Mouse (Mus musculus) ES-Bruce4 (cell line): ENCODE data around the gene Ttc34. TPM values are rescaled to one million over a fixed set of nuclear protein-coding genes. Genes with fewer than 3 reads are reported as not detected.

Experiments
- H3K27ac ChIP-seq: 2 replicates; pipeline ENCODE4 v1.5.1; 2012; ENCODE audit warnings: low read length, inconsistent platforms; ENCODE audit not compliant: insufficient read depth
- H3K27me3 ChIP-seq: 2 replicates; pipeline ENCODE4 v1.6.1; 2012; ENCODE audit warnings: mild to moderate bottlenecking, low read length, inconsistent platforms; ENCODE audit not compliant: control insufficient read depth, poor library complexity, insufficient read depth, severe bottlenecking
- H3K36me3 ChIP-seq: 2 replicates; pipeline ENCODE4 v1.6.1; 2012; ENCODE audit warnings: inconsistent platforms, mild to moderate bottlenecking, low read length, moderate library complexity; ENCODE audit not compliant: control insufficient read depth, poor library complexity, insufficient read depth, severe bottlenecking
- H3K4me1 ChIP-seq: one replicate; pipeline ENCODE4 v1.8.1; 2011; ENCODE audit warnings: low read length; ENCODE audit not compliant: control insufficient read depth, insufficient read depth
- H3K4me3 ChIP-seq: 2 replicates; pipeline ENCODE4 v1.5.1; 2011; ENCODE audit warnings: low read depth, mild to moderate bottlenecking, low read length
- H3K9ac ChIP-seq: 2 replicates; pipeline ENCODE4 v1.6.1; 2012; ENCODE audit warnings: low read depth, mild to moderate bottlenecking, inconsistent platforms; ENCODE audit not compliant: poor library complexity, severe bottlenecking
- H3K9me3 ChIP-seq: replicated peaks from 2 replicates; pipeline ENCODE4 v1.6.1; 2012; ENCODE audit warnings: mild to moderate bottlenecking, low read length, inconsistent platforms; ENCODE audit not compliant: control insufficient read depth, poor library complexity, insufficient read depth, severe bottlenecking
- CTCF ChIP-seq: IDR thresholded peaks from one replicate; pipeline ENCODE4 v1.8.1; 2011; ENCODE audit warnings: low read depth, low read length
- EP300 ChIP-seq: IDR thresholded peaks from 2 replicates; pipeline ENCODE4 v1.6.1; 2011; ENCODE audit warnings: low read depth, low read length; ENCODE audit not compliant: insufficient read depth
- POLR2A ChIP-seq: IDR thresholded peaks from one replicate; pipeline ENCODE4 v1.8.1; 2011; ENCODE audit warnings: low read length; ENCODE audit not compliant: insufficient read depth
- polyA plus RNA-seq: library from polyadenylated mRNA; stranded (reverse); fragments of >200 nt; gene quantifications from 2 replicates; pipeline ENCODE4 v1.2.4, GENCODE M21; 2011; ENCODE audit warnings: low read depth; ENCODE audit not compliant: missing spikeins, insufficient read depth, insufficient read length

Ttc34 gene
- polyA plus RNA-seq, 1 experiment, result not detected

- H3K9me3 ChIP-seq, result no peaks in the 10 kb centered on the region
- no peak overlapping the region for H3K9ac ChIP-seq
- H3K27me3 ChIP-seq, result no peaks in the 10 kb centered on the region
- TF ChIP-seq EP300, result no peak
- TF ChIP-seq CTCF, result no peak
- no peak for TF ChIP-seq POLR2A
- H3K4me1 ChIP-seq, result no peaks in the 10 kb centered on the region
- H3K4me3 ChIP-seq, result no peak overlapping the region
- H3K27ac ChIP-seq, result no peak overlapping the region
- no peaks in the 10 kb centered on the region for H3K36me3 ChIP-seq
Observed at GRCm38 (mm10) chr4:154836183-154836915, 910 bp upstream of the Ttc34 start.

GRCm38 (mm10) chr4:154838741-154839140 is 1.5 kb downstream of the Ttc34 start:
- Histone ChIP-seq H3K27me3 (no peaks in the 10 kb centered on the region), H3K4me3 (no peak overlapping the region), H3K4me1 (no peaks in the 10 kb centered on the region), H3K36me3 (no peaks in the 10 kb centered on the region), H3K27ac (no peak overlapping the region), H3K9ac (no peak overlapping the region), H3K9me3 (no peaks in the 10 kb centered on the region)
- TF ChIP-seq CTCF (no peak), EP300 (no peak), POLR2A (no peak)

- Histone ChIP-seq H3K9me3 (no peaks in the 10 kb centered on the region), H3K4me1 (no peaks in the 10 kb centered on the region), H3K27me3 (no peaks in the 10 kb centered on the region), H3K9ac (no peak overlapping the region), H3K4me3 (no peak overlapping the region), H3K27ac (no peak overlapping the region), H3K36me3 (no peaks in the 10 kb centered on the region)
- TF ChIP-seq EP300, result no peak
- TF ChIP-seq POLR2A, result no peak
- TF ChIP-seq CTCF, result no peak
Observed at GRCm38 (mm10) chr4:154839406-154839805, 2.1 kb downstream of the Ttc34 start.

- Histone ChIP-seq H3K9ac (no peak overlapping the region), H3K4me3 (no peak overlapping the region), H3K36me3 (no peaks in the 10 kb centered on the region), H3K4me1 (no peaks in the 10 kb centered on the region), H3K9me3 (no peaks in the 10 kb centered on the region), H3K27me3 (no peaks in the 10 kb centered on the region), H3K27ac (no peak overlapping the region)
- TF ChIP-seq EP300 (no peak), CTCF (no peak), POLR2A (no peak)
Observed at GRCm38 (mm10) chr4:154852696-154853095, 15.4 kb downstream of the Ttc34 start.

DNA sequence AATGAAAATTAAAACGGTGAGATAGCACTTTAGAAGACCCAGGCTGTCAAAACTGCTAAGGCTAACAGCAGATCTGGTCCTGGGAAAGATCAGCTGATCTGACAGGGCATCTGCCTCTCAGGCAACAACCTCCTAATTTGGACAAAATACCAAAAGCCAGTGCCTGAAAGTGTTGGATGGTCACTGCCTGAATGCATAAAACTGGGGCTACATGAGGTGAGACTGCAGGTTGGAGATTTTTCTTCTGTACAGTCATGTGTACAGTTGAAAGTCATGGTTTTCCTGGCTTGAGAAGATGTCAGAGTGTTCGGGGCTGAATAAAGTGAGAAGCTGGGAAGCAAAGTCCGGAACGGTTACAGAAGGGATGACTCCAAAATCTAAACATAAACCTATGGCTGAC is 16.6 kb downstream of the Ttc34 start:
- no peak for TF ChIP-seq CTCF
- TF ChIP-seq EP300, result no peak
- TF ChIP-seq POLR2A, result no peak
- Histone ChIP-seq H3K9ac (no peak overlapping the region), H3K36me3 (no peaks in the 10 kb centered on the region), H3K9me3 (no peaks in the 10 kb centered on the region), H3K27ac (no peak overlapping the region), H3K27me3 (no peaks in the 10 kb centered on the region), H3K4me1 (no peaks in the 10 kb centered on the region), H3K4me3 (no peak overlapping the region)

- Histone ChIP-seq H3K4me3 (no peak overlapping the region), H3K27me3 (no peaks in the 10 kb centered on the region), H3K36me3 (no peaks in the 10 kb centered on the region), H3K4me1 (no peaks in the 10 kb centered on the region), H3K9ac (no peak overlapping the region), H3K9me3 (no peaks in the 10 kb centered on the region), H3K27ac (no peak overlapping the region)
- TF ChIP-seq POLR2A (no peak), CTCF (no peak), EP300 (no peak)
Observed at GRCm38 (mm10) chr4:154854676-154855345, 17.6 kb downstream of the Ttc34 start.
